Mouse (Mus musculus) urinary bladder, postnatal 25 days (tissue): ENCODE measurements around the gene Snx9.

Source experiments
- DNase-seq: peaks from one replicate; pipeline ENCODE4 v3.0.0; 2022; ENCODE audit warnings: low spot score

Gene Snx9

GRCm38 (mm10) chr17:5929031-5929430, 87.9 kb downstream of the Snx9 start:
- DNase-seq = no peak

- no peak for DNase-seq
Observed at GRCm38 (mm10) chr17:5932161-5932560, 91.0 kb downstream of the Snx9 start.

- DNase-seq = peak; percentile 75
Observed at GRCm38 (mm10) chr17:5934554-5935324, 93.6 kb downstream of the Snx9 start.

- no peak for DNase-seq
Observed at GRCm38 (mm10) chr17:5935680-5936079, 94.6 kb downstream of the Snx9 start.

GRCm38 (mm10) chr17:5936276-5936675, 95.1 kb downstream of the Snx9 start:
- no peak for DNase-seq

GRCm38 (mm10) chr17:5937441-5937840, 96.3 kb downstream of the Snx9 start:
- no peak for DNase-seq

GRCm38 (mm10) chr17:5939871-5940270, 98.7 kb downstream of the Snx9 start:
- no peak for DNase-seq

- DNase-seq = peak; percentile 79
Observed at GRCm38 (mm10) chr17:5940792-5941191, 99.7 kb downstream of the Snx9 start.

GRCm38 (mm10) chr17:5941230-5942043, 100.3 kb downstream of the Snx9 start, which contains the start of gene Synj2:
Gene Synj2 (plus strand): TSS chr17:5941280.
- DNase-seq = peak; percentile 56

- no peak for DNase-seq
Observed at GRCm38 (mm10) chr17:5942156-5942555, 101.0 kb downstream of the Snx9 start.

GRCm38 (mm10) chr17:5943053-5943452, 101.9 kb downstream of the Snx9 start:
- DNase-seq = no peak

- no peak for DNase-seq
Observed at GRCm38 (mm10) chr17:5947039-5947438, 105.9 kb downstream of the Snx9 start.

- no peak for DNase-seq
Observed at GRCm38 (mm10) chr17:5952455-5952854, 111.3 kb downstream of the Snx9 start.

GRCm38 (mm10) chr17:5956350-5957000, 115.3 kb downstream of the Snx9 start:
- no peak for DNase-seq

GRCm38 (mm10) chr17:5957097-5957496, 116.0 kb downstream of the Snx9 start:
- no peak for DNase-seq

GRCm38 (mm10) chr17:5958229-5958628, 117.1 kb downstream of the Snx9 start:
- DNase-seq = no peak

- peak; percentile 35 for DNase-seq
Observed at GRCm38 (mm10) chr17:5958636-5959035, 117.5 kb downstream of the Snx9 start.

GRCm38 (mm10) chr17:5959096-5959495, 118.0 kb downstream of the Snx9 start:
- peak; percentile 62 for DNase-seq

GRCm38 (mm10) chr17:5959802-5960201, 118.7 kb downstream of the Snx9 start:
- DNase-seq = no peak

GRCm38 (mm10) chr17:5963766-5964165, 122.6 kb downstream of the Snx9 start:
- no peak for DNase-seq

GRCm38 (mm10) chr17:5965084-5965781, 124.1 kb downstream of the Snx9 start:
- no peak for DNase-seq

- no peak for DNase-seq
Observed at GRCm38 (mm10) chr17:5966706-5967105, 125.6 kb downstream of the Snx9 start.
